Mouse (Mus musculus) heart, embryonic 14.5 days (tissue): ENCODE measurements around the gene Cplx2. TPM values are rescaled to one million over a fixed set of nuclear protein-coding genes. Genes with fewer than 3 reads are reported as not detected.

ENCODE experiments used
- ATAC-seq: fragments of 200-750 bp; cut with Nextera tagmentation; 2 replicates; pipeline ENCODE4 v1.8.0; 2017; ENCODE audit warnings: low read depth, moderate TSS enrichment; ENCODE audit not compliant: insufficient number of reproducible peaks, insufficient read depth, low FRiP score
- H3K27ac ChIP-seq, 2 experiments: fragments of 200-500 bp in 1 of 2; fragments of 300-500 bp in 1 of 2; sonication (generic) in 1 of 2; replicated peaks in 1 of 2; 2 replicates each; pipeline ENCODE4 v1.5.1; 2012 to 2014; ENCODE audit warnings: low read depth in 2 of 2, low read length in 2 of 2, control low read depth in 1 of 2, mild to moderate bottlenecking in 1 of 2, mixed read lengths in 1 of 2; ENCODE audit not compliant: control insufficient read depth in 1 of 2, insufficient read depth in 1 of 2
- H3K27me3 ChIP-seq: fragments of 300-500 bp; sonication (generic); 2 replicates; pipeline ENCODE4 v1.6.1; 2014; ENCODE audit warnings: mild to moderate bottlenecking, low read length, control low read depth; ENCODE audit not compliant: control insufficient read depth, insufficient read depth
- H3K36me3 ChIP-seq: fragments of 300-500 bp; sonication (generic); 2 replicates; pipeline ENCODE4 v1.6.1; 2014; ENCODE audit warnings: mild to moderate bottlenecking, control low read depth, low read length, mixed read lengths; ENCODE audit not compliant: control insufficient read depth, insufficient read depth
- H3K4me1 ChIP-seq, 2 experiments: fragments of 200-500 bp in 1 of 2; fragments of 300-500 bp in 1 of 2; sonication (generic) in 1 of 2; 2 replicates each; pipeline ENCODE4 v1.6.1; 2012 to 2014; ENCODE audit warnings: low read length in 2 of 2, control low read depth in 1 of 2, mixed read lengths in 1 of 2; ENCODE audit not compliant: control insufficient read depth in 2 of 2, insufficient read depth in 2 of 2
- H3K4me2 ChIP-seq: fragments of 300-500 bp; sonication (generic); 2 replicates; pipeline ENCODE4 v1.6.1; 2014; ENCODE audit warnings: mild to moderate bottlenecking, low read length
- H3K4me3 ChIP-seq, 2 experiments: fragments of 200-500 bp in 1 of 2; fragments of 300-500 bp in 1 of 2; sonication (generic) in 1 of 2; 2 replicates each; pipeline ENCODE4 v1.5.1; 2012 to 2014; ENCODE audit warnings: low read length in 2 of 2, mild to moderate bottlenecking in 2 of 2, control low read depth in 1 of 2, low read depth in 1 of 2, moderate library complexity in 1 of 2; ENCODE audit not compliant: control insufficient read depth in 1 of 2, insufficient read depth in 1 of 2
- H3K9ac ChIP-seq: fragments of 300-500 bp; sonication (generic); 2 replicates; pipeline ENCODE4 v1.6.1; 2014; ENCODE audit warnings: mild to moderate bottlenecking, low read length
- H3K9me3 ChIP-seq: fragments of 300-500 bp; sonication (generic); 2 replicates; pipeline ENCODE4 v1.6.1; 2016; ENCODE audit warnings: low read length, control low read depth; ENCODE audit not compliant: control insufficient read depth
- WGBS: fragments of 180-500 bp; shearing (Covaris S2); extraction: QIAGEN DNeasy Blood & Tissue Kit; methylation state at CpG from one replicate; pipeline ENCODE4 v1.1.7; 2014; 5-methylcytosine and 5-hydroxymethylcytosine counted together
- polyA plus RNA-seq: library from polyadenylated mRNA; unstranded; fragments of >200 nt; fragmentation: Nextera tagmentation; extraction: Ambion mirVana; gene quantifications from 2 replicates; pipeline ENCODE4 v1.2.1, GENCODE M21; 2014

Gene Cplx2
- polyA plus RNA-seq, 1 experiment from 2014 or later, result 3.3 TPM

GRCm38 (mm10) chr13:54348011-54348410 lies 23.1 kb upstream of the Cplx2 start:
- H3K9me3 ChIP-seq, result no peaks in the 10 kb centered on the region; the same call in 1 of the 2 replicates
- ATAC-seq, result no peak
- no peak overlapping the region for H3K4me2 ChIP-seq
- 64% methylated on average over 5 of the region's 5 CpGs for WGBS
- no peak overlapping the region for H3K9ac ChIP-seq
- H3K36me3 ChIP-seq, result no peaks in the 10 kb centered on the region
- H3K27me3 ChIP-seq, result no peaks in the 10 kb centered on the region
- H3K4me1 ChIP-seq, result no peaks in the 10 kb centered on the region
- H3K4me3 ChIP-seq, result no peak overlapping the region
- no peak overlapping the region for H3K27ac ChIP-seq

DNA sequence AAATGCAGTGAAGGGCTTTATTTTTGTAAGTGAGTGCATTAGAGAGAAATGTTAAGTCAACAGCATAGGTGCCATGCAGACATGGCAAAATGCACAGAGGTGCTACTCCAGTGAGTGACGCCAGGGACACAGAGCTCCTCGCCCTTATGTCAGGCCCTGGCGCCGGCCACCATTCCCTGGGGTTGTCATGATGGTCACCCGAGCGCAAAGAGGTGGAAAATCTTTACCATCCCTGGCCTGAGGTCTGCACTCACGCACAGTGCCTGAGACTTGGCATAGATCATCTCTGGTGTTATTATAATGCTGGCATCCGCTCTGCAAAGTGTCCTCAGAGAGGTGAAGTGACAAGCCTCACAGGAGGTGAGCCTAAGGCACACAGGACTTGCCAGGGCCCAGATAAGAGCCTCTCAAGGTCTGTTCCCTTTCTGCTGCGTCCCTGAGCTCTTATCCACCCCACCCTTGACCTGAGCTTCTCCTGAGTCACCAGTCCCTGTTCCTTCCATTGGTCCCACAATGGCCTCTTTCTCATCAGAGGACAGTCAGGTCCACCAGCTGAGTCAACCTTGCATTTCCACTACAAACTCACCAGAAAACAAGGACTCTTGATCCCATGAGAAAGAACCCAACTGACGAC lies 21.9 kb upstream of the Cplx2 start:
- Histone ChIP-seq H3K27me3 (no peaks in the 10 kb centered on the region), H3K4me3 (no peak overlapping the region), H3K27ac (no peak overlapping the region), H3K9me3 (no peaks in the 10 kb centered on the region; the same call in 1 of the 2 replicates), H3K4me1 (no peaks in the 10 kb centered on the region), H3K9ac (no peak overlapping the region), H3K4me2 (no peak overlapping the region), H3K36me3 (no peaks in the 10 kb centered on the region)
- no peak for ATAC-seq
- WGBS, result 68% methylated on average over 10 of the region's 10 CpGs

GRCm38 (mm10) chr13:54357420-54357819 lies 13.7 kb upstream of the Cplx2 start:
- 37% methylated on average over 4 of the region's 4 CpGs for WGBS
- ATAC-seq, result no peak
- H3K4me2 ChIP-seq, result no peak overlapping the region

DNA sequence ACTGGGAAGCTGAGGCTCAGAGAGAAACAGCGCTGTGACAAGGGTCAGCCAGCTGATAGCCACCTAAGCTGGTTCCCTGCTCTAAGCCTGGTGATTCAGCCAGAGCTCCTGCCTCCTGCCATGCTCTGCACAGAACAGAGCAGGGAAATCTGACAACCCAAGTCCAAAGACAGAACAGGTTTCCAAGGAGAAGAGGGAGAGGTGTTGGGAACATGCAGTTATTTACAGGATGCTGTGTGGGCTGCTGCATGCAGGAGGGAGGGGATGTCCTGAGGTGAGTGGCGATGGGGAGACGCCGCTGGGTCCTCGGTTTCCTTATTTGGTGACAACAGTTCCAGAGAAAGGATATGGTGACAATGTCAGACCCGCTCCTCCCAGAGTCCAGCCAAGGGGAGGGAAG lies 12.0 kb upstream of the Cplx2 start:
- H3K4me3 ChIP-seq, result no peak overlapping the region
- H3K36me3 ChIP-seq, result no peaks in the 10 kb centered on the region
- WGBS, result 62% methylated on average over 6 of the region's 6 CpGs
- H3K27me3 ChIP-seq, result no peaks in the 10 kb centered on the region
- H3K4me2 ChIP-seq, result no peak overlapping the region
- H3K4me1 ChIP-seq, result peaks cover 0 to 3% of the 10 kb centered on the region in 2 experiments; a peak in 1 of 4 replicates
- no peaks in the 10 kb centered on the region for H3K9me3 ChIP-seq
- no peak overlapping the region for H3K27ac ChIP-seq
- ATAC-seq, result no peak
- no peak overlapping the region for H3K9ac ChIP-seq

More at GRCm38 (mm10) chr13:54357420-54357819, 13.7 kb upstream of the Cplx2 start:
- no peaks in the 10 kb centered on the region for H3K9me3 ChIP-seq
- peaks cover 0 to 3% of the 10 kb centered on the region in 2 experiments; a peak in 1 of 4 replicates for H3K4me1 ChIP-seq
- no peak overlapping the region for H3K27ac ChIP-seq
- no peak overlapping the region for H3K4me3 ChIP-seq
- H3K36me3 ChIP-seq, result no peaks in the 10 kb centered on the region
- no peak overlapping the region for H3K9ac ChIP-seq
- H3K27me3 ChIP-seq, result no peaks in the 10 kb centered on the region

- ATAC-seq, result no peak
- H3K4me1 ChIP-seq, result no peaks in the 10 kb centered on the region
- peaks cover 5% of the 10 kb centered on the region for H3K27me3 ChIP-seq
- 76% methylated on average over 7 of the region's 7 CpGs for WGBS
- H3K9ac ChIP-seq, result no peak overlapping the region
- H3K9me3 ChIP-seq, result no peaks in the 10 kb centered on the region
- no peaks in the 10 kb centered on the region for H3K36me3 ChIP-seq
- no peak overlapping the region for H3K27ac ChIP-seq
- H3K4me3 ChIP-seq, result no peak overlapping the region
- H3K4me2 ChIP-seq, result no peak overlapping the region
These were observed 6.5 kb upstream of the Cplx2 start for GRCm38 (mm10) chr13:54364686-54365085.

DNA sequence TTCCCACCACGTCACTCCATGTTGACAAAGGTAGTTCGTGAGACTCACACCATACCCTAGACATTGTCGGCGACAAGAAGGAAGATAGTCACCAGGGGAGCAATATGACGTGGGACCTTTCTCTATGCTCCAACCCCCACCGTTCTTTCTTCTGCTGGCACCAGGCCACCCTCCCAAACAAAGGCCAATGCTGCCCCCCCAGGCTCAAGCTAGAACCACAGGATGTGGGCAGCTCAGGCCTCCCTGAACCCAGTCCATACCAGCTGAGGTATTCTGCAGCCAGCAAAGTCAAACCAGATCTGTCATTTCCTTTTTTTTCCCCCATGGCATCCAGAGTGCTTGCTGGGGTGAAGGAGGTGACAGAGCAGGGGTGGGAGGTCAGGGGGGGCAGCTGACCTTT lies 3.4 kb upstream of the Cplx2 start:
- no peak for ATAC-seq
- no peaks in the 10 kb centered on the region for H3K9me3 ChIP-seq
- H3K4me2 ChIP-seq, result no peak overlapping the region
- peaks cover 0 to 12% of the 10 kb centered on the region in 2 experiments; a peak in 2 of 4 replicates for H3K4me1 ChIP-seq
- no peaks in the 10 kb centered on the region for H3K36me3 ChIP-seq
- no peak overlapping the region for H3K9ac ChIP-seq
- no peak overlapping the region for H3K4me3 ChIP-seq
- H3K27me3 ChIP-seq, result peaks cover 35% of the 10 kb centered on the region
- H3K27ac ChIP-seq, result no peak overlapping the region
- WGBS, result 65% methylated on average over 6 of the region's 6 CpGs

DNA sequence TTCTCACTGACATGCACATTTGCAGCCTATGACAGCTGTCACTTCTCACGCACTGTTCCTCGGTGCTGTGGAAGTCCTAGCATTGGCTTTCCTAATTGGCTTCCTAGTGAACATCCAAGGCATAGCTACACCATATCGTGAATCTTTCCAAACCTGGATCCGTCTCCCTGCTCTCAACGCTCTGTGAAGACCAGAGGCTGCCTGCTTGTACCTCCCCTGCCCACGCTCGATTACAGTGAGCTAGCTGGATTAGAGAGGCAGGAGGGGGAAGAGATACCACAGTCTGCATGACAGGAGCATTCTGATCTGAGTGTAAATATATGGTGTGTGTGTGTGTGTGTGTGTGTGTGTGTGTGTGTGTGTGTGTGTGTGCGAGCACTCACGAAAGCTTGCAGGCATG lies 3.0 kb upstream of the Cplx2 start:
- no peaks in the 10 kb centered on the region for H3K9me3 ChIP-seq
- no peak overlapping the region for H3K9ac ChIP-seq
- no peaks in the 10 kb centered on the region for H3K36me3 ChIP-seq
- 77% methylated on average over 9 of the region's 9 CpGs for WGBS
- peaks cover 39% of the 10 kb centered on the region for H3K27me3 ChIP-seq
- no peak for ATAC-seq
- H3K27ac ChIP-seq, result no peak overlapping the region
- no peak overlapping the region for H3K4me3 ChIP-seq
- H3K4me2 ChIP-seq, result no peak overlapping the region
- peaks cover 0 to 12% of the 10 kb centered on the region in 2 experiments; a peak in 2 of 4 replicates for H3K4me1 ChIP-seq
